Mouse (Mus musculus) lung, adult 2 months (tissue): ENCODE data around the gene Id4. TPM values are rescaled to one million over a fixed set of nuclear protein-coding genes. Genes with fewer than 3 reads are reported as not detected.

Source experiments
- DNase-seq: peaks from one replicate; pipeline ENCODE4 v3.0.0; 2022
- H3K4me1 ChIP-seq: fragments of 200-500 bp; 2 replicates; pipeline ENCODE4 v1.6.1; 2011; ENCODE audit warnings: low read length; ENCODE audit not compliant: control insufficient read depth, insufficient read depth
- H3K4me3 ChIP-seq: fragments of 200-500 bp; replicated peaks from 2 replicates; pipeline ENCODE3; 2011; ENCODE audit warnings: low read depth, mild to moderate bottlenecking, control low read depth, low read length; ENCODE audit errors: extremely low read depth
- CTCF ChIP-seq: fragments of 200-500 bp; IDR thresholded peaks from 2 replicates; pipeline ENCODE4 v1.5.1; 2011; ENCODE audit warnings: mild to moderate bottlenecking, low read length, control low read depth; ENCODE audit not compliant: insufficient read depth
- POLR2A ChIP-seq: fragments of 200-500 bp; IDR thresholded peaks from 2 replicates; pipeline ENCODE4 v1.6.1; 2011; ENCODE audit warnings: low read depth, mild to moderate bottlenecking, control low read depth, low read length, borderline replicate concordance; ENCODE audit errors: extremely low read depth
- WGBS: fragments of 180-500 bp; shearing (Covaris S2); methylation state at CpG from one replicate; pipeline ENCODE4 v1.1.7; 2018; 5-methylcytosine and 5-hydroxymethylcytosine counted together
- polyA plus RNA-seq: library from polyadenylated mRNA; depleted of rRNA; stranded (reverse); fragments of >200 nt; gene quantifications from 2 replicates; pipeline ENCODE4 v1.2.3, GENCODE M21; 2012

Id4 gene
- polyA plus RNA-seq, 1 experiment = 5.1 TPM

DNA sequence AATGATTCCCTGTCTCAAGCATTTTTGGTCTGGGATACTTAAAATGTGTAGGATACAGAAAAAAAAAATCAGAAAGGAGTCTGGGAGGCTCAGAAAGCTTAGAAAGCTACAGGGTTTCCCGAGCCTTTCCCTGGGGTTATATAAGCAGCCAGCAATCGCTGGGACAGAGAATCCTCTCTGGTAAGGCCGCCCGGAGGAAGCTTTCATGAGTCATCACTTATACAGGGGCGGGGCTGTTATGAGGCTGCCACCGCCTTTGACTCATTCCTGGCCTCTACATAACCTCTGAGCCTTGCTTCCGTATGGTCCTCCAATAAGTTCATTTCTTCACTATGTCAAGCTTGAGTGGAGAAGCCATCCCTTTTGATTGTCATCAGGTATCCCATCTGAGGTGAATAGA is 53.5 kb downstream of the Id4 start:
- WGBS = 30% methylated on average over 7 of the region's 7 CpGs
- no peak for DNase-seq

More for the DNA sequence above, 53.5 kb downstream of the Id4 start:
- Histone ChIP-seq H3K4me3 (no peak overlapping the region), H3K4me1 (no peaks in the 10 kb centered on the region)
- TF ChIP-seq CTCF (no peak), POLR2A (no peak)
